Mouse (Mus musculus) cerebellum, adult 9-11 months (tissue): ENCODE measurements around the gene Ucp2.
"Not testable (repeated sequence)": the region's sequence is repeated elsewhere in the genome, so short reads cannot be mapped to it uniquely, and the experiment has no call there.

Experiments
- DNase-seq: peaks from one replicate; pipeline ENCODE4 v3.0.0; 2022

The Ucp2 gene

GRCm38 (mm10) chr7:100480175-100480574 is 13.0 kb upstream of the Ucp2 start:
- no peak for DNase-seq

- not testable (repeated sequence) for DNase-seq
Observed at GRCm38 (mm10) chr7:100482046-100482445, 11.1 kb upstream of the Ucp2 start.

GRCm38 (mm10) chr7:100484493-100484892 is 8.6 kb upstream of the Ucp2 start:
- no peak for DNase-seq

- no peak for DNase-seq
Observed at GRCm38 (mm10) chr7:100487301-100487700, 5.8 kb upstream of the Ucp2 start.

- no peak for DNase-seq
Observed at GRCm38 (mm10) chr7:100488474-100489048, 4.6 kb upstream of the Ucp2 start.

GRCm38 (mm10) chr7:100492391-100493116 is 583 bp upstream of the Ucp2 start:
- no peak for DNase-seq

GRCm38 (mm10) chr7:100493484-100494414 is 612 bp downstream of the Ucp2 start:
- no peak for DNase-seq

- no peak for DNase-seq
Observed at GRCm38 (mm10) chr7:100494415-100494831, 1.3 kb downstream of the Ucp2 start.

- no peak for DNase-seq
Observed at GRCm38 (mm10) chr7:100495042-100495441, 1.9 kb downstream of the Ucp2 start.

- DNase-seq = peak; percentile 40
Observed at GRCm38 (mm10) chr7:100495581-100496251, 2.6 kb downstream of the Ucp2 start.

GRCm38 (mm10) chr7:100496371-100496770 is 3.2 kb downstream of the Ucp2 start:
- DNase-seq = no peak

GRCm38 (mm10) chr7:100496791-100497190 is 3.7 kb downstream of the Ucp2 start:
- DNase-seq = no peak

- no peak for DNase-seq
Observed at GRCm38 (mm10) chr7:100497402-100497801, 4.3 kb downstream of the Ucp2 start.

- no peak for DNase-seq
Observed at GRCm38 (mm10) chr7:100497982-100498381, 4.8 kb downstream of the Ucp2 start.

GRCm38 (mm10) chr7:100499465-100499864 is 6.3 kb downstream of the Ucp2 start:
- DNase-seq = no peak

- no peak for DNase-seq
Observed at GRCm38 (mm10) chr7:100500276-100500977, 7.3 kb downstream of the Ucp2 start.

GRCm38 (mm10) chr7:100501027-100501843 is 8.1 kb downstream of the Ucp2 start:
- DNase-seq = no peak

- DNase-seq = no peak
Observed at GRCm38 (mm10) chr7:100501844-100502373, 8.8 kb downstream of the Ucp2 start.

- no peak for DNase-seq
Observed at GRCm38 (mm10) chr7:100502374-100502922, 9.3 kb downstream of the Ucp2 start.

- DNase-seq = no peak
Observed at GRCm38 (mm10) chr7:100503076-100503475, 9.9 kb downstream of the Ucp2 start.
